Mouse (Mus musculus): ENCODE results near the gene Myl3.

Myl3 gene

DNA sequence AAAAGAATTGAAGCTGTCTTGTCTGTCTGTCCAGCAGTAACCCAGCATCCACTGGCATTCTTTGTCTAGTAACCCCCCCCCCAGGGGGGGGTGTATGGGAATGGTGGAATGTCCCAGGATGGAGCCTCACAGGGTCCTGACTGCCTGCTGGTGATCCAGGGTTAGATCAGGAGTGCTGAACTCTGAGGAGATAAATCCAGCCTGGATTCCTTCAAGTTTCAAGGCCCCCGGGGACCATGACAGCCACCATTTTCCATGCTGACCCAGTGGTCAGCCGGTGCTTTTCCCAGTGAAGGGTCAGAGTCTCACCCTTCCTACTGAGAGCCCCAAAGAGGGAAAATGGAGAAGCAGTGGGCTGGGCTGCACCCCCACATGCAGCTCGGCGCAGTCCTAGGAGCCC lies 9.8 kb upstream of the Myl3 start:
- DNase-seq (ENCODE audit: low spot score), result no peak

DNA sequence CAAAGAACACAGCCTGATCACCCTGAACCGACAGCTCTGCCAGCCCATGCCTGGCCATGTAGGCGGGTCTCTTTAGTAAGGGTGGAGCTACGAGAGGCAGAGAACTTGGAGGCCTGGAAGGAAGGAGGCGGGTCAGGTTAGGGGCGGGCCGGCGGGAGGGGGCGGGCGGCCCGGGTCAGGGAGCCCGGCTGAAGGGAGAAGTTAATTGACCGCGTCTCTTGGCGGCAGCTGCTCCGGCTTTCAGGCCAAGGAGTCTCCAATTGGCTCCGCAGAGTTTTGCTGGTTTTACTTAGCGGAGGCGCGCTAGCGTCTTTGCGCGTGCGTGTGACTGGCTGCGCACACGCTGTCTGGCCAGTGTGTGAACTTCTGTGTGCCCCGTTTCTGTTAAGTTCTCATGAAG lies 9.0 kb upstream of the Myl3 start:
- peak; percentile 40 for DNase-seq (ENCODE audit: low spot score)

DNA sequence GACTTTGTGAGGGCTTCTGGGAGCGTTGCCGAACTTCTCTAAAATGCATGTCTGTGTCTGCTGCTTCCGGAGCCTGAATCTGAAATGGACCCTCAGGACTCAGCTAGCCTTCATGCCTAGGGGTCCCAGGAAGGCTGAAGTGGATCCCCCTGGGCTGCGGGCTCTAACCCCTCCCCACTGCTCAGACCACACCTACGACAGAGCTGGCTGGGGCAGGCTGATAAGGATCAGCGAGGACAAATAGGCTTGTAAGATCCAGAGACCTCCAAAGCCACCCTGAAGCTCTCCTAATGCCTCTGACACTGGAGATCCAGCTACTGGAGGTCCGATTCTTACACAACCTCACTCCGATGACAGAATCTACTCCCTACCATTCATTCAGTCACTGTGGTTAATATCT lies 8.6 kb upstream of the Myl3 start:
- no peak for DNase-seq (ENCODE audit: low spot score)

DNA sequence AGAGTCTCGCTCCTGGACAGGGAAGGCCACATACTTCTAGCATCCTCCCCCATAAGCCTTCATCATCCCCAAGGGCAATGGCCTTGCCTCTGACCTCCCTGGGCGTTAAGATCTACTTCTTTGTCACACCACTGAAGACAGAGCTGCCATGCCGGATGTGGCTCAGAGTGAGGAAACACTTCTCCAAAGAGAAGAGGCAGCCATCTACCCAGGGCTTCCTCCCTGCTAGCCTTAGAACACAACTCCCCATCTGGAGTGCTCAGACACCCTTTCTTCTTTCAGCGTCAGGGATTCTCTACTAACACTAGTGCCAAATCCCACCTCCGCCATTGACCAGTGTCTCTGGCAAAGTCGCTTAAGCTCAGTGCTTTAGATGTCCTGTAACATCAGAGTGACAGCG lies 7.5 kb upstream of the Myl3 start:
- DNase-seq (ENCODE audit: low spot score), result no peak

DNA sequence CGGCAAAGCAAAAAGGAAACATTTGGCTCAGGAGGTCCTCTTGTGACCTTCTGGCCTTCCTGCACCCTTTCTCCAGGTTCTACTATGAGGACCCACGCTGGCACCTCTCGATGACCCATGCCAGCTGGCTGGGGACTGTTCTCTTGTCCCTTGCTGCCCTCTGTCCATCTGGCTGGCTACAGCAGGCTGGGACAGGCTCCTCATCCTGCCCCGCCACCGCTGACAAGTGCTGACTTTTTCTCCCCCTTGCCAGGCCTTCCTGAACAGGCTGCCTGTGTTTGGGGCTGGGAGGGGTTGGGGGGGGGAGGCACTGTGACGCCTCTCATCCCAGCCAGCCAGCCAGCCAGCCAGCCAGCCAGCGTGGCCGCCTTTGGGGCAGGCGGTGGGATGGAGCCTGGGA lies 5.3 kb upstream of the Myl3 start:
- DNase-seq (ENCODE audit: low spot score), result no peak

DNA sequence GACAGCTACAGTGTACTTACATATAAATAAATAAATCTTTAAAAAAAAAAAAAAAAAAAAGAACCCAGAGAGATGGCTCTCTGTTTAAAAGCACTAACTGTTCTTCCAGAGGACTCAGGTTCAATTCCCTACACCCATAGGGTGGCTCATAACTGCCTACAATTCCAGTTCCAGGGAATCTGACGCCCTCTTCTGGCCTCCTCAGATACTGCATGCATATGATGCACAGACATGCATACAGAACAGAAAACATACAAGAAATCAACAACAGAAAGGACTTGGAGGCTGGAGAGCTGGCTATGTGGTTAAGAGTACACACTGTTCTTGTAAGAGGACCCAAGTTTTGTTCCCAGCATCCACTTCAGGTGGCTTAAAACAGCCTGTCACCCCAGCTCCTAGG lies 3.6 kb upstream of the Myl3 start:
- no peak for DNase-seq (ENCODE audit: low spot score)

DNA sequence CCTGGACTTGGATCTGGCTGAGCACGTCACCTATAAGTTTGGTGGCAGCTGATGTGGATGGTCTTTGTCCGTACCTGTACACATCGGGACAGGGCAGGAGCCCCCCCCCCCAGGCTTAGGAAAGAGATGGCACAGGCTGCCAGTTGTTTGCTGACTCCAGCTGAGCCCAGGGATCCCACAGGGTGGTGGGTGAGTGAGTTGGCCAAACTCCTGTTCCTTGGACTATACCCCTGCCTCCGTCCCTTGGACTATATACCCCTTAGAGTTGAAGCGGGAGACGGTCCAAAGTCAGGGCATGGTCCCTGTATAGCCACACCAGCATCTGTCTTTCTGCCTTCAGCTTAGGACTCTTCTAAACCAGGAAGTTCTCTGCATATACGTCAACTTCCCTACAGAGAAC lies 1.7 kb upstream of the Myl3 start:
- no peak for DNase-seq (ENCODE audit: low spot score)

DNA sequence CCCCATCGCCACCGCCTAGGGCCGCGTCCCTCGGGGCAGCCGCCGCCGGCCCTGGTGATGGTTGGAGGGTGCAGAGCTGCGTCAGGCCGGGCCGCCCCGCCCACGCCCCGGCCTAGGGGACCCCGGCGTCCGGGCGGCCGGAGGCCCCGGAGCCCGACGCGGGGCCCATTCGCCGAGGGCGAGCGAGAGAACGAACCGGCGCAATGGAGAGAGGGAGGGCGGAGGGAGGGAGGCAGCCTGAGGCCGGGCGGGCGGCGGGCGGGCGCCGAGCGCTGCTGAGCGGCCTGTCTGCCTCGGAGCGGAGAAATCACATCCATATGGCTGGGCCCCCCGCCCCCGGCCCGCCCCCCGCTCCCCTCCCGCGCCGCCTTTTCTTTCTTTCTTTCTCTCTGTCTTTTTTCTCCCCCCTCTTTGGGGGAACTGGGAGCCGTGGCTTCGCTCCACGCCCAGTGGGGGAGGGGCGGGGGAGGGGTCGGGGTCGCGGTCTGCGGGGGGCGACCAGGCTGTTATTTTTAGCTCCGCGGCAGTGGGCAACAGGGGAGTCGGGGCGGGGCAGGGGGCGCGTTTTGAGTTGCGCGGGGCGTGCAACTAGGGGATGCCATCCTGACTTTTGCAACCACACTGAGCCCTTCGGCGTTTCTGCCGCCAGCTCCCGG lies 762 bp downstream of the Myl3 start:
- DNase-seq (ENCODE audit: low spot score), result no peak

DNA sequence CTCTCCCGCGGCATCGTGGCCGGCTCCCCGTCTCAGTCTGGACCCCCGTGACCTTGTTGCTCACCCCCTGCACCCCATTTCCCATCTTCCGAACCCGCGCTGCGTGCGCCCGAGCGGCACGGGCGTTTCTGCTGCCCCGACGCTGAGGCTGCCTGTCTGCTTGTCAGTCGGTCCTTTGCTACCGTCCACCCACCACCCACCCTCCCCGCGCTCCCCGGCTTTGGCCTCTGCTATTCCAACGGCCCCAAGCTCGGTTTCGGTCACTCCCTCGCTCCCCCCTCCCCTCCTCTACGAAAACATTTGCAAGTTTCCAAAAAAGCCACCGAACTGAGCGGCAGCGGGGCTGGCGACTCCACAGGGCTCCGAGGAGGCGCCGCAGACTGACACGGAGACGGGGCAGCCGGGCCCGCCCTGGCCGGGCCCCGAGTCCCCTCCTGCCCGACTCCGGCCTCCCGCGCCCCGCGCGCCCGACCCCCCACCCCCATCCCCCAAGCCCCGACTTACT lies 1.3 kb downstream of the Myl3 start:
- DNase-seq (ENCODE audit: low spot score), result no peak

DNA sequence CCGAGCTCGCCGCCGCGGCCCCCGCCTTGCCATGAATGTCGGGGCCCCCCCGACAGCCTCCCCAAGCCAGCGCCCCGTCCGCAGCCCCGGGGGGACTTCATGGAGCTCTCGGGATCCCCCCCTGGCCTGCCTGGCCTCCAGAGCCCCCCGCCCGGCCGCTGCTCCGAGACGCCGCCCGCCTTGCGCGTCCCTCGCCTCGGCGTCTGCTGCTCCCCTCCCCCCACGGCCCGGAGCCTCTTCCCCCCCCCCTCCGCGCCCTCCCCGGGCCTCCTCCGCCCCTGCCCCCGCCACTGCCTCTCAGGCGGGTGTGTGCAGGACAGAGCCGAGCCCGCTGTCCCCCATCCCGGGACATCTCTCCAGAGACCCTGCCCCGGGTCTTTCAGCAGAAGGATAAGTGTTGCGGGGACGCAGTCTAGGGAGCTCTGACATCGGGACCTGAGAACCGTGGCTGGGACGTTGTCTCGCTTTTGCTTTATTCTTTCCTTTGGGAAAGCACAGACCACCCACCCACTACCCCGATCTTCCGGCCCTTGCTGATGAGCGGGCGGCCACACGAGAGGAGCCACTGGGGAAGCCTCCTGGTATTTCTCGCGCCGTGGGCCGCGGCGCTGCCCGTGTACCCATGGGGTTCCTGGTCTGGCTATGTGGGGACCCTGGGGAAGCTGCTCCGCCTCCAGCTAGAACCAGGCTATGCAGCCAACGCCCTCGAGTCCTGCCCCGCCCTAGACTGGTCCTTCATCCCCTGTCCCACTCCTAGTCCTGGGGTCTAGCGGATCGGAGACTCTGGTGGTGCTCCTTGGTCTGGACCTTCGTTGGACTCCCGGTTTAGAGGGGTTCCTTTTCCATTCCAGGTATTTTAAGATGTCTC lies 2.0 kb downstream of the Myl3 start:
- DNase-seq (ENCODE audit: low spot score), result no peak

DNA sequence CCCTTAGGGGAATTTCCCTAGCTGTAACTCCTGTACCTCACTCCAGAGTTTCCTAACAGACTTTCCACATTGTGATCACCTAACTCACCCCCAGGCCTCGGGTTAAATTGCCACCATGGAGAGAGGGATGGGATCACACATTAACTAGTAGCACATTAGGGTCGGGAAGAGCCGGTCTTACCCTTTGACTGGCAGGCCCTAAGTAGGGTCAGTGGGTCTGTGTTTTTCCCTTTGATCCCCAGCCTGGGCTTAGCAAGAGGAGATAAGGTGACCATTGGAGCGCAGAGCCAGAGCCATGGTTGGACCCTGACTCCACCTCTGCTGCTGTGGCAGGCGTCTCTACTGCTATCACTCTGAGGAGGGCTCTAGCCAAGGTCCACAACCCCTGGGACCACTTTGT lies 4.1 kb downstream of the Myl3 start:
- DNase-seq (ENCODE audit: low spot score), result no peak

DNA sequence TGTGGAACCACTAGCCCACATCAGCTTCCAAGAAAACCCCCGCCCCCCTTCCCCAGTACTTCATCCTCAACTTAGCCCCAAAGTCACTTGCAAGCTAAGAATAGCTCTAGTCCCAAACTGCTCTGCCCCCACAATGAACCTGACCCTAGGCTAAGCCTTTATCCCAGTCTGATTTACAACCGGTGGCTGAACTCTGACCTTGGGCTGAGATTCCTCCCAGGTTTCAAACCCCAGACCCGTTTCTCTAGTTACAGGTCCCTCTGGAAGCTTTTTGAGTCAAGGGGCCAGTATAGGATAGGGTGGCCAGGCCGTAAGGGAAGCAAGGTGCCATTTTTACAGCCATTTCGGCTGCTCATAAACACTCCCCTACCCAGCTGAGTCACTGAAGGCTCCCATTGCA lies 4.6 kb downstream of the Myl3 start:
- no peak for DNase-seq (ENCODE audit: low spot score)

DNA sequence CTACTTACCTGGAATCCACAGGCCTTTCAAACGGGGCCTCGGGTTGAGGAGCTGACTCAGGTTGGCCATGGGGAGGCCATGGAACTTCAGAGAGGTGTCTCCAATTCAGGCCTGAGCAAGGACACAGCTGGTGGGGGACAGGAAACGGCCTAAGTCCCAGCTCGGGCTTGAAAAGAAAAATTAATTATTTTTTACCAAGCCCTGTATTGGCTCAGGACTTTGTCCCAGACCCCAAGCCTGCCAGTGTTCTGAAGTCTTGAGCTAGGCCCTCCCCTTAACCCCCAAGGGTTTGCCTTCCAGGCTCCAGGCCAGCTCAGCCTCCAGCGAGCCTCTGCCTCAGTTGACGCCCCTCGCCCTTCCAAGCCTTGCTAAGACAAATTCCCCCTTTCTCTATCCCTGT lies 5.3 kb downstream of the Myl3 start, which contains the start of gene Pth1r:
TSS of gene Pth1r (minus strand) at position 185 of the 400 bp plus-strand sequence.
- DNase-seq (ENCODE audit: low spot score), result no peak

DNA sequence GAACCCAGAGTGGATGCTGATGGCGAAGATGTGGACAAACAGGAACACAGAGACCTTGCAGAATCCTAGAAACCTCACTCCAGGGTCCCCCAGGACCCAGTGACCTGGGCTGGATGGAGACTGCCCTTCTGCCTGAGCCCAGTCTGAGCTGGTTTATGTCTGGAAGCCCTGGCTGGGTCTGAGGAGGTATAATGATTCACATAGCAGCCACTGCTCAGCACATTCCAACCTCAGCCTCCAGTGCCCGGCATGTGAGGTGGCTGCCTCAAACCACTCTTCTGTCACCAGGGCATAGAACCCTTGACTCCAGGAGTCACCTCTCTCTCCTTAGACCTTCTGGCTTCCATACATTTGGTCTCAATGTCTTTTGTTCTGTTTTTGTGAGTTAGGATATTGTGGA lies 6.8 kb downstream of the Myl3 start:
- DNase-seq (ENCODE audit: low spot score), result no peak

DNA sequence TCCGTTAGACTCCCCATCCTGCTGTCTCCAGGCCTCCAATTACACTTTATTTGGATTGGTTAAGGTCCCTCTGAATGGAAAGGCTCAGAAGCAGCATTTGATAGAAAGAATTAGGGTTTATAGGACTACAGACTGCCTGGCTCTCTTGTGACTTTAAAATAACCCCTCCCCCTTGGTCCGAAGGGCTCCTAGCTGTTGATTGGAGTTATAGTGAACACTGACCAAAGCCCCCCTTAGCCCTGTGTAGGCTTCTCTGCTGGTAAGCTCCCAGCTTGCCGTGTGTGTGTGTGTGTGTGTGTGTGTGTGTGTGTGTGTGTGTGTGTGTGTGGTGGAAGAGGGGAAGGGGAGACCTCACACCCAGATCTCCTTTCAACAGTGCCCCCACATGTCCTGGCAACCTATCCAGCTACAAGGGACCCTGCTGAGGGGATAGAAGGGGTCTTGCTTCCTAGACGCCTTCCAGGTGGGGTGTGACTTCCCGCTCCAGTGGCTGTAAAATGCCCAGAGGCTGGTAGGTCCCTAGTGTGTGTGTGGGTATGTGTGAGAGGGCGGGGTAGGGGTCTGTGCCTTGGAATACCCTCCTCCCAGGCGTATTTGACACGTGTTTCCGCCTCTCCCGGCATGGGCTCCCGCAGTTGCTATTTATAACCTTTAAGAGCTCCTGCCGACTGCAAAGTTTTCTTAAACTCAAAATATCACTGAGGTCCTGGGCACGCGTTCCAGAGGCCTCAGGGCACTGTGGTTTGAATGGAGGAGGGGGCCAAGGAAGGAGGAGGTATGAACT lies 8.9 kb downstream of the Myl3 start:
- no peak for DNase-seq (ENCODE audit: low spot score)

DNA sequence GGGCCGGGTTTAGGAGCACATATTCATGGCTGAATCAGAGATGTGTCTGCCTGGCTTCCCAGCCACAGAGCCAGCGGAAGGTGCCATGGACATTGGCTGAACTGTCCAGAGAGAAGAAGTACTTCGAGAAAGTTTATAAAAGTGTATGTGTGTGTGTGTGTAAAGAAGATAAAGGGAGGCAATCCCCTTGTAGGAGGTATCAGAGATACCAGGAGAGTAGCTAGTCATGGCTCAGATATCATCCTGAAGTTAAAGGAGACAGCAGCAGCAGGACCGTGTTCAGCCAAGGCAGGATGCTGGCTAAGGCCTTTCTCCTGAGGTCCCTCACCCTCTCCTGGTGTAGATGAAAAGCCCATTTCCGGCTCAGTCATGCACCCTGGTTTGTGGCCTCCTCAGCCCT lies 9.8 kb downstream of the Myl3 start:
- no peak for DNase-seq (ENCODE audit: low spot score)

DNA sequence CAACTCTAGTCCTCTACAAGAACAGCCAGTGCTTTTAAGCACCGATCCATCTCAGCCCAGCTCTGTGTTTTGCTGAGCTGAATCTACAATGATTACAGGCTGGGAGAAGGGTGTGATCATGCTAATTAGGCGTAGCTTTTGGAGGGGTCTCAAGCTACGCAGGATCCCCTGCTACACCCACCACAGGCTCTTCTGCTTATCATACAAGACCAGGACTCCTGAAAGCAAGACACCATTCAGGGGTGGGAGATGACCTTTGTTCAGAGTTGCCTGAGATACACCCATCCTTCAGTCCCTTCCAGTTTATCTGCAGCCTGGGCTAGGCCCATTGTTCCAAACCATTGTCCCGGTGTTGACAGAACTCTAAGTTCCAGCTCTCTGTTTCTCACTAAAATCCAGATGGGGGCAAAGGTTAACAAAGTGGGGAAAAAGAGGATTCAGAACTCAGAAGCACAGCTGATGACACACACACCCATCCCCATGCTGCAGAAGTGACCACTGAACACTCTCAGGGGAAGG lies 11.3 kb downstream of the Myl3 start:
- no peak for DNase-seq (ENCODE audit: low spot score)

DNA sequence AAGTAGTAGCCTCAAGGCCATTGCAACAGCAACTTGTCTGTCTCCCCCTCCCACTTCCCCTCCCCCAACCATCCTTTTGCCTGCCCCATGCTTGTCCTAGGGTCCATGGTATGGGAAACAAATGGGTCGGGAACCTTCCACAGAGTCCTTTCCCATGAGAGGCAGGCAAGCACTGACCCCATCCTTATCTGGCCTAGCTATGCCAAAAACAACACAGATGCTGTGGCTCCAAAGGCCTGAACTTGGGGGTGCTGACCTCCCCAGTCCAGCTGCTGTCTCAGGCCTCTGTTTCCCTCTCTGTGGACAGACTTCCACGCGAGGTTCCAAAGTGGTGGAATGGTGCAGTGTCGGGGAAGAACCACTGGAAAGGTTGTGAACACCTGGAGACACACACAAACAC lies 12.1 kb downstream of the Myl3 start:
- no peak for DNase-seq (ENCODE audit: low spot score)

DNA sequence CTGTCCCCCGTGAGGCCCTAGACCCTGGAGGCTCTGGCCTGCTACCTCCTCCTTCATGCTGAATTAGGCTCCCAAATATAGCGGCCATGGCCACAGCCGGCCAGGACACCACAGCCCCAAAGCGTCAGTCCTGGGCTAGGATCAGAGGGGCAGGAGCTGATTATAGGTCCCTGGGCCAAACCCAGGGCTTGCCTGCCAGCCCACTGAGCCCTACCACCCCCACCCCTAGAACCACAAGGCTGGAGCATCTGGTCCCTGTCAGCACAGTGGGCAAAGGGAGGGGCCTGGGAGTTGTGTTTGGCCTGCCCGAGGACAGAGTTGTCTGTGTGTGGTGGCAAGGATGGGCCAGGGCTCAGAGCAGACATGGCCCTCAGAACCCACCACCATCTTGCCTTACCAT lies 16.2 kb downstream of the Myl3 start:
- DNase-seq (ENCODE audit: low spot score), result no peak

DNA sequence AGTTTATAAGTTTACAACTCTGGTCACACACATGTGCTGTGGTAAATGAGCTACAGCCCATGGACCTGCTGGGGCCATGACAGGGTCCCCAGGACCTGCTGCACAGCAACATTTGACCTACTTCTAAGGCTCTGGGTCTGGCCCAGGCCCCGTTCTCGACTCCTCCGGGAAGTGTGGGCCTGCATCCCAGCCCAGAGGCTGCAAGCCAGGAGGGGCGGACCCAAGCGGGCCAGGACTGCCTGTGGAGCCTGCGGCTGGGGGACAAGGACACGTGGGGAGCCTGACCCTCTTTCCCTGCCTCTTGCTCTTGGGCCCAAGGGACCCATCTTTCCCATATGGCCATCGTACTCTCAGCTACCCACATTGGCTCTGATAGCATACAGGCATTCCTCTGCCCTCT lies 16.9 kb downstream of the Myl3 start:
- DNase-seq (ENCODE audit: low spot score), result no peak

DNA sequence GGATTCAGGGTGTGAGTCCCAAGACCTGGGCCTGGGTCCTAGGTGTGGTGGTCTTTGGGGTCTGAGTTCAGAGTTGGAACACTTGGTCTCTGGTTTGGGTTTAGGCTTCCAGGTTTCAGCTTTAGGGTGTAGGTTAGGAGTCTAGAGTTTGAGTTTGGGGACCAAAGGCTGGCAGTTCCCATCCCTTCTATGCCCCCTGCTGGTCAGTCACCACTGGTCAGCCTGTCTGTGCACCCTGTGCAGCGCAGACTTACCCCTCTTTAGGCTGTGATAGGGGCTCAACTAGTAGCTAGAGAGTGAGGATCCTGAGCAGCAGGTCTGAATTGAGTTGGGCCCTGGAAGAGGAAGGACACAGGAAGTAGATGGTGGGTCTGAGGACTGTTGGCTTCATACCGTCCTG lies 17.6 kb downstream of the Myl3 start:
- no peak for DNase-seq (ENCODE audit: low spot score)

DNA sequence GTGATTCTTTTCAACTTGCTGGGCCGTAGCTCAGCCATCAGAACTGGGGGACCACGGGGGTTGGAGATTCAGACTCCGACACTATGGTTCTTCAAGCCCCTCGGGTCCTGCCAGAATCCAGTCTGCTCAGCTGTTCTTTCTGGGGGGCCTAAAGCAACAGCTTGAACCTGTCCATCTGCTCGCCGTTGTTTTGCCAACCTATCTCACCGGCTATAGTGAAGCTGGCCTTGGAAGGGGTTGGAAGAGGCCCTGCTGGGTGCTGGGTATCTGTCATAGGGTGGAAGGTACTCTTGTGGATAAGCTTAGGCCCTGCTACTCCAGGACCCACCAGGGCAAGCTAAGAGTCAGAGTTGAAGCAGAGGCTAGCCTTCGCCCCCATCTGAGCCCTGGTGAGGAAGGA lies 19.2 kb downstream of the Myl3 start:
- DNase-seq (ENCODE audit: low spot score), result no peak

DNA sequence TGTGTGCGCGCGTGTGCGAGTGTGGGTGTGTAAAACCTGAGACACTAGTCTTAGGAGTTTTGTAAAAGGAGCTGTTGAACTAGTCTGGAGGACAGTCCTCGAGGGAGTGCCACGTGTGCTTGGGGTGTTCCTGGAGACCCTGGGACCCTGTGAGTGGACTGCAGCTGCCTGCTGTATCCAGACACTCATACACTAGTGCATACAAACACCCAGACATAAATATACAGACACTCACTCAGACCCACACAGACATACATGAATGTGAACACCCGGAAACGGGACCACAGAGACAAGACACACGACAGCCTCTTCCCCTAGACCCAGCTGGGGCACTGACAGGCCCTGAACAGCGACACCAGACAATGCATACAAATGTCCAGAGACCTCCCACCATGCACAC lies 21.1 kb downstream of the Myl3 start:
- no peak for DNase-seq (ENCODE audit: low spot score)
